Mouse (Mus musculus) cerebellum, adult (tissue): ENCODE data around the gene Jmjd1c.

Experiments
- ATAC-seq: cut with Nextera tagmentation; 2 replicates; pipeline ENCODE4 v1.9.2; 2017; ENCODE audit warnings: mild to moderate bottlenecking, moderate library complexity, mixed read lengths; ENCODE audit not compliant: insufficient number of reproducible peaks, low FRiP score, low TSS enrichment

Jmjd1c gene

GRCm38 (mm10) chr10:67185491-67186081 is 89.7 kb downstream of the Jmjd1c start:
- peak; percentile 94 for ATAC-seq

GRCm38 (mm10) chr10:67186489-67186888 is 90.6 kb downstream of the Jmjd1c start:
- ATAC-seq, result no peak

GRCm38 (mm10) chr10:67187001-67187453 is 91.1 kb downstream of the Jmjd1c start:
- no peak for ATAC-seq

GRCm38 (mm10) chr10:67187952-67188351 is 92.0 kb downstream of the Jmjd1c start:
- no peak for ATAC-seq

GRCm38 (mm10) chr10:67189057-67189456 is 93.1 kb downstream of the Jmjd1c start:
- ATAC-seq, result no peak

- ATAC-seq, result peak; percentile 49; the same call in 1 of the 2 replicates
These were observed 94.3 kb downstream of the Jmjd1c start for GRCm38 (mm10) chr10:67190261-67190660.

GRCm38 (mm10) chr10:67192366-67192765 is 96.4 kb downstream of the Jmjd1c start:
- no peak for ATAC-seq

- ATAC-seq, result no peak
These were observed 97.2 kb downstream of the Jmjd1c start for GRCm38 (mm10) chr10:67193003-67193652.

GRCm38 (mm10) chr10:67194046-67194445 is 98.1 kb downstream of the Jmjd1c start:
- no peak for ATAC-seq

- ATAC-seq, result no peak
These were observed 99.7 kb downstream of the Jmjd1c start for GRCm38 (mm10) chr10:67195671-67196070.

GRCm38 (mm10) chr10:67197186-67197585 is 101.3 kb downstream of the Jmjd1c start:
- ATAC-seq, result no peak

- peak; percentile 72 for ATAC-seq
These were observed 101.9 kb downstream of the Jmjd1c start for GRCm38 (mm10) chr10:67197829-67198228.

GRCm38 (mm10) chr10:67201769-67202168 is 105.8 kb downstream of the Jmjd1c start:
- ATAC-seq, result no peak

- no peak for ATAC-seq
These were observed 106.5 kb downstream of the Jmjd1c start for GRCm38 (mm10) chr10:67202470-67202869.

GRCm38 (mm10) chr10:67204652-67205407 is 108.9 kb downstream of the Jmjd1c start:
- no peak for ATAC-seq

- no peak for ATAC-seq
These were observed 112.0 kb downstream of the Jmjd1c start for GRCm38 (mm10) chr10:67207931-67208330.

- no peak for ATAC-seq
These were observed 114.2 kb downstream of the Jmjd1c start for GRCm38 (mm10) chr10:67209916-67210675.

GRCm38 (mm10) chr10:67212031-67212430 is 116.1 kb downstream of the Jmjd1c start:
- no peak for ATAC-seq

- no peak for ATAC-seq
These were observed 117.8 kb downstream of the Jmjd1c start for GRCm38 (mm10) chr10:67213720-67214119.

- ATAC-seq, result no peak
These were observed 119.2 kb downstream of the Jmjd1c start for GRCm38 (mm10) chr10:67215133-67215532.

GRCm38 (mm10) chr10:67216872-67217271 is 120.9 kb downstream of the Jmjd1c start:
- no peak for ATAC-seq
